Mouse (Mus musculus) ZHBTc4 (cell line): ENCODE measurements around the gene Gm29609.
A peak's percentile ranks its signal among the peaks of the same experiment; 100 is the strongest.

Experiments
- DNase-seq: peaks from one replicate; pipeline ENCODE4 v3.0.0-alpha.2; 2011; ENCODE audit warnings: low read depth, low spot score

Gene Gm29609

GRCm38 (mm10) chr5:31198170-31198569 is 18.5 kb upstream of the Gm29609 start:
- DNase-seq: no peak

DNA sequence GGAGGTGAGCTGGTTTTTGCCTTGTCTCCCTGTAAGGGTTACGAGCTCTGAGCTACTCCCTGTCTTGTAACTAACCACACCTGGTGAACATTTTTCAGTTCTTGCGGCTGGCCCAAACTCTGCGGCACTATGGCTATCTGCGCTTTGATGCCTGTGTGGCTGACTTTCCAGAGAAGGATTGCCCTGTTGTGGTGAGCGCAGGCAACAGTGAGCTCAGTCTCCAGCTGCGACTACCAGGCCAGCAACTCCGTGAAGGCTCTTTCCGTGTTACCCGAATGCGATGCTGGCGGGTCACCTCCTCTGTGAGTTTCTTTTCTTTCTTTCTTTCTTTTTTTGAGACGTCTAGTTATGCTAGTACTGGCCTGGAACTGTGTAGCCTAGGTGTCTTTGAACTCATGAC is 17.4 kb upstream of the Gm29609 start:
- DNase-seq: no peak

DNA sequence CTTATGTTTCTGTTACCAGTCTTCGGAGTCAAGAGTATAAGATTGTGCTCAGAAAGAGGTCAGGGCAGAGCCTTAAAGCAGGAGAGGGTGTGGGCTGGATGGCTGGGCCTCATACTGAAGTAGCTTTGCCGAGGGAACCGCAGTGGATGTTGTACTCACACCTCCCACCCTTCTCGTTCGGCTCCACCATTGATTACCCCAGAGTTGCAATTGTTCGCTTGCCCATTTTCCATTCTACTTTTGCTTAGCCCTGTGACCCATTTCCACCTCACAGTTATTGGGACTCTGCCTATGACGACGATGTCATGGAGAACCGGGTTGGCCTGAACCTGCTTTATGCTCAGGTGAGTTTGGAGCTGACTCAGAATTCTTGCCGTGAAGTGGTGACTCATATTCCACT is 16.5 kb upstream of the Gm29609 start:
- no peak for DNase-seq

DNA sequence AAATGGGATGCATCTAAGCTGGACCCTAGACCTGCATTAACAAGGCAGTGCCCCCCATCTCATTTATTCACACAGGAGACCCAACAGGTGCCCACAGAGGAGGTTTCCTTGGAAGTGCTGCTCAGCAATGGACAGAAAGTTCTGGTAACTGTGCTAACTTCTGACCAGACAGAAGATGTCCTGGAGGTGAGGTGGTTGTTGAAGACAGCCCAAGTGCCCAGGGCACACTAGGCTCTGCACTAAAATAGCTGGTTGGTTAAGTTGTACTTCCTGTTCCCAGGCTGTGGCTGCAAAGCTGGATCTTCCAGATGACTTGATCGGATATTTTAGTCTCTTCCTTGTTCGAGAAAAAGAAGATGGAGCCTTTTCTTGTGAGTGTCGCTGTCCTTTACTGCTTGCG is 16.0 kb upstream of the Gm29609 start:
- no peak for DNase-seq

DNA sequence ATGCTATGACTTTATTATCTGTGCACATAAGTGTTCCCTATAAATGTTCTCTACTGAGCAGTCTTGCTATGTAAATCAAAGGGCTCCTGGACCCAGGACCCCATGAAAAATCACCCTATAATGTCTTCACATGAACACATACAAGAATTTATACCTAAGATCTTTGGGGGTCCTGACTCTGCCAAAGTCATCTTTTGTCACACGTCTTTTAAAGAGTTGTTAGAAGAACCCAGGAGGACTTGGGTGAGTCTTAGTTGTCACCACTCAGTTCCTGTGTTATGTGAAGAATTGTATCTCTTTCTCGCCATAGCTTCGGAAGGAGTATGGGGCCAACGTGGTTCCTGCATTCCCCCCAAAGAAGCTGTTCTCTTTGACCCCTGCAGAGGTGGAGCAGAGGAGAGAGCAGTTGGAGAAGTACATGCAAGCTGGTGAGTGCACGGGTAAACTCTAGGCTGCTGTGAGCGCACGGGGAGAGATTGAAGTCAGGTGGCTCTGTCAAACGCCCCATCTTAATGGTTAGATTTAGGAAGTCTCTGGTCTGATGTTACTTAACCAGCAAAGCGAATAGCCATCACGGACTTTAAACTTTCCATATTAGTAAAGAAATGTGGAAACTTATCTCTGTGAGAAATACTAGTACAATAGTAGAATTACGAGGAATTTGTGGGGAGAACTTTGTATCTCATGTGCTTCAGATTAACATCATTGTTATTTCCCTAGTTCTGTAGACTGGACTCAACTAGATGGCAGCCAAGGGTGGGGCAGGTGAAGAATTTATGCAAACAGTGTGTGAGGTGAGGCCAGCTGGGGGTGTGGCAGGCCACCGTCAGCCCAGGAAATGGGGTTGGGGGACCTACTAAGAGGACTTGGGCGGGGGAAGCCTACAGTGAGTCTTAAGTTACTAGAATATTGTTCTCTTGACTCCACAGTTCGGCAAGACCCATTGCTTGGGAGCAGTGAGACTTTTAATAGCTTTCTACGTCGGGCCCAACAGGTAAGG is 15.1 kb upstream of the Gm29609 start:
- peak; percentile 79 for DNase-seq

- peak; percentile 38 for DNase-seq
Measured at GRCm38 (mm10) chr5:31193631-31194281, 14.0 kb upstream of the Gm29609 start.

DNA sequence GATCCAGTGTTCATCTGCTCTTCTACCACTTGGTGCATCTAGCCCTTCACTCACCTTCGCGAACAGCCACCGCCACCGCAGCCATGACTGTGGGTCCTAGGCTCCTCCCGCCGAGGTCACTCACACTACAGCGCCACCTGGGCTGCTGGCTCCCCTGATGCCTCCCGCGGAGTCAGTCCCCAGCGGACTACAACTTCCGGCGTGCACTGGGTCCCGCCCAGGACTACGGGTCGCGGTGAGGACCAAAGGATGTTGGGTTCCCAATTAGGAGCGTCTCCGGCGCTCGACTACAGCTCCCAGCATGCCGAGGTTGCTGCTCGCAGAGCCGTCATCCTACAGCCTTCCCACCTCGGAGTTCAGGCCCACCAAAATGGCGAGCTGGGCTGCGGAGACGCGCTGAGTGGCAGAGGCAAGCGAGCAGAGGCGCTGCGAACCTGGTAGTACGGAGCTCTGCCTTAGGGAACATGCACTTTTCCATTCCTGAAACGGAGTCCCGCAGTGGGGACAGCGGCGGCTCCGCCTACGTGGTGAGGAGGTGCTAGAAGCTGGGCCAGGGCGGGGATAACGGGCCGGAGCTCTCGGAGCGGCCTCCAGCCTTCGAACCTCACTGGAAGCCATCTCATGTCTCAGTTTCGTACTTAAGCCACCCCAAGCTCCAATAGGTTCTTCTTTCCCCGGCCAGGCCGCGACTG is 13.4 kb upstream of the Gm29609 start, which contains the start of the genes Snx17 and Eif2b4:
Gene Snx17, plus strand, starts transcription at position 289 of the 692 bp plus-strand sequence.
Gene Eif2b4, minus strand, starts transcription at position 492 of the 692 bp plus-strand sequence.
- DNase-seq: peak; percentile 99

DNA sequence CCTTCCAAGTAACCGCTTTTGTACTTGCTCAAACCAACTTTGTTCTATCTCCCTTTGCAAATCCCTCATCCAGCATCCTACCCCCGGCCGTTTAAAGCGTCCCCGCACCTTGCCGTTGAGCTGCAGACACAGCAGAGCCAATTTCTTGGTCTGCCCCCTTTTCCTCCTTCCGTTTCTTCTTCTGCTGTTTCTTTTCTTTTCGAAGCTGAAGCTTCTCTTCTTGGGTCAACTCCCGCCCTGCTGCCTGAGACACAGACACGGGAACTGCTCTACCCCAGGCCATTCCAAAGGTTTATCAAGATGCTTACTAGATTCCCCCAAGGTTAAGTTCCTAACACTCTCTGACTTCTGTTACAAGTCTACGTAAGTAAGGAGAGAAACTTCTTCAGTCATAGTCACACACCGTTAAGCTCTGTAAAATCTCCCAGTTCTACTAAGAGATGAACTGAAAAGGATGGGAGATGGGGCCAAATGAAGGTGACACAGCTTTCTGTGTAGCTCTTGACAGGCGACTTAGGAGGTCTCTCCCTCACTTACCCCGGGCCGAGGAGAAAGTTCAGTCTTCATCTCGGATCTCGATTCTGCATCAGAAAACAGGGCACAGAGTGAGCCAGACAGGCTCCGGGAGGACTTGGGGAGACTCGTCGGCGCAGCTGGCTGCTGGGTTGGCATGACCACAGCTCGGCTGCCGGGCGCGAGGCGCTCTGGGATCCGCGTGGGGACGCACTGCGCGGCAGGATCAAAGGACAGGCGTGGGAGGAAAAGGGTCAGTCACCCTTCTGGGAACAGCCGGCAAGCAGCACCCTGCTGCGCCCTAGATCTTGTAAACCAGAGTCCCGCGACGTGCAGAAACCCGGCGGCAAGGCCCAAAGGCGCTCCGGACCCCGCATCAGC is 12.6 kb upstream of the Gm29609 start:
- DNase-seq: no peak

- DNase-seq: peak; percentile 59
Measured at GRCm38 (mm10) chr5:31190201-31190600, 10.5 kb upstream of the Gm29609 start.

DNA sequence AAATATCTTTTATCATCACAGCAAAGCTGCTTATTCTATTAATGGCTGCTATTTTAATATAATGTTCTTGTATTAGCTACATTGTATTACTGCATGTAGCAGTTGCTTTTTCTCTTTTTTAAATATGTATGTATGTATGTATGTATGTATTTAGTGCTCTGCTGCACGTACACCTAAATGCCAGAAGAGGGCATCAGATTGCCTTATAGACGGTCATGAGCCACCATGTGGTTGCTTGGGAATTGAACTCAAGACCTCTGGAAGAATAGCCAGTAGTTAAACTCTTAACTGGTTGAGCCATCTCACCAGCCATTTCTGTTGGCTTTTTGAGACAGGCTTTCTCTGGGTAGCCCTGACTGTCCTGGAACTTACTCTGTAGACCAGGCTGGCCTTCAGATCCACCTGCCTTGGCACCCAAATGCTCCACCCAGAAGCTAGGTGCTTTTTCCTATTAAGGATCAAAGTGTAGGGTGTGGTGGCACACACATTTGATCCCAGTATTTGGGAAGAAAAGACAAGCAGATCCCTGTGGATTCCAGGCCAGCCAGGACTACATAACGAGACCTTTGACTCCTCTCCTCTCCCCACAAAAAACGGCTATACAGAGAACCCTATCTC is 8.6 kb upstream of the Gm29609 start:
- peak; percentile 74 for DNase-seq

DNA sequence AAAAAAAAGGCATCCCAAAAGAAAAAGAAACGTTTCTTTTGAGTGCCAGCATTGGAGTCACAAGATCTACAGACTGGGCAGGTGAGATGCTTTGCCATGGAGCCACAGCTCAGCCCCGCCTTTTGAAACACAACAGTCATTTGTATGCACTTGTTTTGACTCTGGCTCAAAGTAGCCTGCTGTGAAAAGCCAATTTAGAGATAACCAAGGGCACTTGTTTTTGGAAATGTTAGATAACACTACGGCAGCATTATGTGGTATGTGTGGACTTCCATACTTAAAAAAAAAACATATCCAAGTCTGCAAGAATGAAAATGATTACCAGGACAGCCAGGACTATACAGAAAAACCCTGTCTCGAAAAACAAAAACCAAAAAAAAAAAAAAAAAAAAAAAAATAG is 4.0 kb upstream of the Gm29609 start:
- DNase-seq: no peak

DNA sequence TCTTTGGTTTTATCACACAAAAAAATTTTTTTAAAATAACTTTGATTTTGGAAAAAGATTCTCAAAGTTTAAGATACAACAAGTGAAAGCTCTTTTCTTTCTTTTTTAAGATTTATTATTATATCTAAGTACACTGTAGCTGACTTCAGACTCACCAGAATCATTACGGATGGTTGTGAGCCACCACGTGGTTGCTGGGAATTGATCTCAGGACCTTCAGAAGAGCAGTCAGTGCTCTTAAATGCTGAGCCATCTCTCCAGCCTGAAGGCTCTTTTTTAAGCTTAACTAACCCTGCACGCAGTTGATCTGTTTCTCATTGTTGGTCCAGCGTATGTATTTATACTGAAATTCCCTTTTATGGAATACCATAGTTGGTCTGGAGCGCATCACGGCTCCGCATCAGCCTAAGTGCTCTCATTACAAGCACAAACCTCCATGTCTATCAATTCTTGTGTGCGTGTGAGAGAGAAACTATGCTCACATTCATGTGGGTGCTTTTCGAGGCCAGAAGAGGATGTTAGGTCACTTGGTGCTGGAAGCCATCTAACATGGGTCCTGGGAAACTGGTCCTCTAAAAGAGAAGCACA is 1.6 kb upstream of the Gm29609 start:
- no peak for DNase-seq

GRCm38 (mm10) chr5:31179301-31179765 is 378 bp downstream of the Gm29609 start:
- peak; percentile 84 for DNase-seq

GRCm38 (mm10) chr5:31168630-31169029 is 11.1 kb downstream of the Gm29609 start:
- no peak for DNase-seq

GRCm38 (mm10) chr5:31164878-31165277 is 14.8 kb downstream of the Gm29609 start:
- DNase-seq: no peak

DNA sequence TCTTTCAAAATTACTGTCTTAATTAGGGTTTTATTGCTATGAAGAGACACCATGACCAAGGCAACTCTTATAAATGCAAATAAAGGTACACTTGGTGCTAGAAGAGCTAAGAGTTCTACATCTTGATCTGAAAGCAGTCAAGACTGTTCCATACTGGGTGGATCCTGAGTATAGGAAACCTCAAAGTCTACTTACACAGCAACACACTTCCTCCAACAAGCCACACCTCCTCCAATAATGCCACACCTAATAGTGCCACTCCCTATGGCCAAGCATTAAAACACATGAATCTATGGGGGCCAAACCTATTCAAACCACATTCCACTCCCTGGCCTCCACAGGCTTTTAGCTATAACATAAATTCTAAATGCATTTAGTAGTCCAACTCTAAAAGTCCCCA is 17.2 kb downstream of the Gm29609 start:
- no peak for DNase-seq

- DNase-seq: peak; percentile 94
Measured at GRCm38 (mm10) chr5:31154152-31154553, 25.6 kb downstream of the Gm29609 start, which contains the start of gene Mpv17. Gene Mpv17 (minus strand): TSS chr5:31154251.

DNA sequence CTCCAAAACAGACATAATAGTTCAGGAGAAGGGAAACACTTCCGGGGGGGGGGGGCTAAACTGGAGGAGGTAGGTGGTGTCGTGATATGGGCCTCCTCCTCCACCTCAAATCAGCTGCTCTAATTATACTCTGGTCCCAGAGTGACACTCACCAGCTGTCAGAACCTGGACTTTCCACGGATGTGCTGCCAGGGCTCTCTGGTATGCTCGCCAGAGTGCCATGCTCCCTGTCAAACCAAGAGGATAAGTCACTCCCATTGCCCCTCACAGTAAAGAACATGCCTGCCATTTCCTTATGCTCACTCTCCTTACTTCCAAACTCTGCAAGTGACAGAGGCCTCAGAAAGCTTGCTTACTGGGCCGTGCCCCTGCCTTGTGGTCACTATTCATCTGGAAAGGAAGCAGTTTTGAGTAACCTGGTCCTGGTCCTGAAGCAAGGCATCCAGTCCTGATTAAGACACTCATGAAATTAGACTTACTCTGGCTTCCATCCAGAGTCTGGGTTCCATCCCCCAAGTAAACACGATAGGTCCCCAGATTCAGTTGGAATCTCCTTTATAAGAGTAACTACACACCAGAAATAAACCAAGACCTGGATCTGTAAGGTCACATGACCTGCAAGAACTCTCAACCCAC is 26.1 kb downstream of the Gm29609 start:
- DNase-seq: no peak

GRCm38 (mm10) chr5:31151746-31152145 is 28.0 kb downstream of the Gm29609 start:
- DNase-seq: no peak
